Mouse (Mus musculus): ENCODE measurements around the gene Olfr114.

The Olfr114 gene

GRCm38 (mm10) chr17:37592643-37593042, at the start of gene Olfr114:
TSS of gene Olfr114 (minus strand) at chr17:37592743.
- in situ Hi-C loops (cut with MboI, MseI): no loop called here

GRCm38 (mm10) chr17:37627009-37627408, 34.5 kb upstream of the Olfr114 start, which contains the start of the genes Olfr115 and Olfr116:
TSS of gene Olfr115 (minus strand) at chr17:37627109.
TSS of gene Olfr116 (minus strand) at chr17:37627199.
- in situ Hi-C loops (cut with MboI, MseI): no loop called here

DNA sequence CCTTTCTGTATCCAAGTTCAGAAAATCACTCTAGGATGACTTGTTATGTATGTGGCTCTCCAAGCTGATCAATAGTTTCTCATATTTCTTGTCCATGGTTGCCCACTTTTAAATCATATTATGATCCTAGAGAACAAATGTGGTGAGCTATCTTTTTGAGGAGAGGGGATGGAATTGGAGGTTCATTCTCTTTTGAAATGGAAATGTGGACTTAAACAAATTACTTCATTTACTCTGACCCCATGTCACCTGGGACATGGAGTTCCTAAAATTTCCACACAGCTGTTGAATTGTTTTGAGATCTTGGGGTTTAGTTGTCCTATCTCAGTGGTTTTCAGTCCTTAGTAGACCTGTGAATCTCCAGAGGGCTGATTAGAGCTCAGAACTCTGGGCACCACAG, 15.0 kb downstream of the Olfr114 start, which contains the start of gene Olfr113:
Gene Olfr113 (minus strand): TSS at position 101 of the 400 bp plus-strand sequence.
- in situ Hi-C loops (cut with MboI, MseI): no loop called here

DNA sequence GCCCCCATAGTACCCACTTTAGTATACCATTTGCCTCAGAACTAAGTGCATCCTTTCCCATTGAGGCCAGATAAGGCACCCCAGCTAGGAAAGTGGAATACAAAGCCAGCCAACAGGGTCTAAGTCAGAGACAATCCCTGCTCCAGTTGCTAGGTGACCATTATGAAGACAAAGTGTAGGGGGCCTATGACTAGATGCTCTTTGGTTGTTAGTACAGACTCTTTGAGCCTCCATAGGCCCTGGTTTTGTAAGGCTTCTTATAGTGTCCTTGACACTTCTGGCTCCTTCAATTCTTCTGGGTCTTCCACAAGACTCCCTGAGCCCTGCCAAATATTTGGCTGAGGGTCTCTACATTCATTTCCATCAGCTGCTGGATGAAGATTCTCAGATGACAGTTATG, 23.2 kb downstream of the Olfr114 start, which contains the start of gene Olfr112:
Gene Olfr112 (minus strand): TSS at position 101 of the 400 bp plus-strand sequence.
- in situ Hi-C loops (cut with MboI, MseI): no loop called here

DNA sequence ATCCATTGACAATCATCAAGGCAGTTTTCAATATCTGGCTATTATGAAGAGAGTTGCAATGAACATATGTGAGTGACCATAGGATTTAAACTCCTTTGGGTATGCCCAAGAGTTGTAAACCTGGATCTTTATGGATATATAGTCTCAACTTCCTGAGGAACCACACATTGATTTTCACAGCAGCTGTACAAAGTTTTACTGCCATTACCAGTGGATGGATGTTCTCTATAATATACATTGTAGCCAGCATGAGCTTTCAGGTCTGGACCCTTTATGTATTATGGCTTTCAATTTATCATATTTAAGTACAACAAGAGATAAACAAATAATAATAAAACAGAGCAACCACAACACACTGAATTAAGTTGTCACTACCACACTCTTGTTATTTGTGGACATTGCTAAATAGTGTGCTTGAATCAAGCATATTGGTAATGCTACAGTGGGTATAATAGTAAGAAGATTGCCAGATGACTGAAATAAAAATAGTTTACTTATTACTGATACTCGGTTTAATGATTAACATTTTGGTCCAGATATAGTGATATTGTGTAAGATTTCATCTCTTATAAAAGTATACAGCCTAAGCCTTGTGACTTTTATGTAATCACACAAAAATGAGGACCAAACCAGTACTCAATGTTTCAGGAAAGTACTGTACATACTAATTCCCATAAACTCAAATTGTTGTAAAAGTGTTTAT, 33.5 kb downstream of the Olfr114 start:
- in situ Hi-C loops (cut with MboI, MseI): no loop called here

- in situ Hi-C loops (cut with MboI, MseI): no loop called here
Measured at GRCm38 (mm10) chr17:37543800-37544435, 48.6 kb downstream of the Olfr114 start.

GRCm38 (mm10) chr17:37541454-37542119, 51.0 kb downstream of the Olfr114 start:
- in situ Hi-C loops (cut with MboI, MseI): no loop called here

Data from regulatory T cell (primary cell).